Mouse (Mus musculus) erythroblast, embryonic 14.5 days (primary cell): ENCODE measurements around the gene 4931409K22Rik. TPM values are rescaled to one million over a fixed set of nuclear protein-coding genes. Genes with fewer than 3 reads are reported as not detected.

Experiments used
- H3K27me3 ChIP-seq: 2 replicates; pipeline ENCODE4 v1.6.1; 2012; ENCODE audit warnings: inconsistent platforms; ENCODE audit not compliant: control insufficient read depth
- H3K36me3 ChIP-seq: 2 replicates; pipeline ENCODE4 v1.6.1; 2012; ENCODE audit warnings: mild to moderate bottlenecking, inconsistent platforms; ENCODE audit not compliant: control insufficient read depth
- H3K4me1 ChIP-seq: 2 replicates; pipeline ENCODE4 v1.6.1; 2012; ENCODE audit warnings: inconsistent platforms; ENCODE audit not compliant: control insufficient read depth
- H3K4me3 ChIP-seq: replicated peaks from 2 replicates; pipeline ENCODE3; 2012; ENCODE audit warnings: moderate library complexity, mild to moderate bottlenecking, inconsistent platforms
- H3K9me3 ChIP-seq: 2 replicates; pipeline ENCODE4 v1.6.1; 2012; ENCODE audit warnings: low read length, inconsistent platforms, mixed read lengths; ENCODE audit not compliant: control insufficient read depth
- GATA1 ChIP-seq: IDR thresholded peaks from 2 replicates; pipeline ENCODE4 v1.6.1; 2012; ENCODE audit warnings: low read length, inconsistent platforms, mixed read lengths
- TAL1 ChIP-seq: IDR thresholded peaks from 3 replicates; pipeline ENCODE4 v1.6.1; 2012; ENCODE audit warnings: low read length, inconsistent platforms, mixed read lengths
- polyA plus RNA-seq: library from polyadenylated mRNA; stranded (reverse); fragments of >175 nt; gene quantifications from 2 replicates; pipeline ENCODE4 v1.2.3, GENCODE M21; 2012

Gene 4931409K22Rik
- polyA plus RNA-seq, 1 experiment: not detected

- Histone ChIP-seq H3K36me3 (peaks cover 19% of the 10 kb centered on the region), H3K9me3 (no peaks in the 10 kb centered on the region), H3K27me3 (peaks cover 69% of the 10 kb centered on the region), H3K4me3 (no peak overlapping the region), H3K4me1 (peaks cover 28% of the 10 kb centered on the region)
- no peak for TF ChIP-seq GATA1
- TF ChIP-seq TAL1: no peak
Measured at GRCm38 (mm10) chr5:24594346-24594745, 37.7 kb upstream of the 4931409K22Rik start.

GRCm38 (mm10) chr5:24593928-24594327, 37.3 kb upstream of the 4931409K22Rik start:
- Histone ChIP-seq H3K4me3 (no peak overlapping the region), H3K9me3 (no peaks in the 10 kb centered on the region), H3K4me1 (peaks cover 32% of the 10 kb centered on the region), H3K27me3 (peaks cover 65% of the 10 kb centered on the region), H3K36me3 (peaks cover 23% of the 10 kb centered on the region)
- no peak for TF ChIP-seq TAL1
- TF ChIP-seq GATA1: no peak

GRCm38 (mm10) chr5:24593230-24593629, 36.6 kb upstream of the 4931409K22Rik start:
- peaks cover 58% of the 10 kb centered on the region for H3K27me3 ChIP-seq
- no peak overlapping the region for H3K4me3 ChIP-seq
- peaks cover 34% of the 10 kb centered on the region for H3K4me1 ChIP-seq
- H3K9me3 ChIP-seq: no peaks in the 10 kb centered on the region
- TF ChIP-seq GATA1 (no peak), TAL1 (no peak)
- H3K36me3 ChIP-seq: peaks cover 30% of the 10 kb centered on the region

- H3K36me3 ChIP-seq: peaks cover 36% of the 10 kb centered on the region
- H3K27me3 ChIP-seq: peaks cover 51% of the 10 kb centered on the region
- peaks cover 40% of the 10 kb centered on the region for H3K4me1 ChIP-seq
- no peaks in the 10 kb centered on the region for H3K9me3 ChIP-seq
- H3K4me3 ChIP-seq: no peak overlapping the region
- TF ChIP-seq TAL1: no peak
- no peak for TF ChIP-seq GATA1
Measured at GRCm38 (mm10) chr5:24592471-24593160, 36.0 kb upstream of the 4931409K22Rik start.

GRCm38 (mm10) chr5:24591796-24592470, 35.3 kb upstream of the 4931409K22Rik start:
- H3K4me3 ChIP-seq: no peak overlapping the region
- H3K9me3 ChIP-seq: no peaks in the 10 kb centered on the region
- H3K27me3 ChIP-seq: peaks cover 47% of the 10 kb centered on the region
- H3K4me1 ChIP-seq: peaks cover 47% of the 10 kb centered on the region
- H3K36me3 ChIP-seq: peaks cover 36% of the 10 kb centered on the region
- TF ChIP-seq TAL1: no peak
- no peak for TF ChIP-seq GATA1

- Histone ChIP-seq H3K4me3 (peak overlapping the region; percentile 22), H3K27me3 (peaks cover 40% of the 10 kb centered on the region), H3K4me1 (peaks cover 48% of the 10 kb centered on the region), H3K36me3 (peaks cover 36% of the 10 kb centered on the region), H3K9me3 (no peaks in the 10 kb centered on the region)
- no peak for TF ChIP-seq TAL1
- TF ChIP-seq GATA1: no peak
Measured at GRCm38 (mm10) chr5:24591268-24591721, 34.7 kb upstream of the 4931409K22Rik start.

GRCm38 (mm10) chr5:24589511-24590500, 33.2 kb upstream of the 4931409K22Rik start:
- H3K4me3 ChIP-seq: no peak overlapping the region
- no peaks in the 10 kb centered on the region for H3K9me3 ChIP-seq
- peaks cover 54% of the 10 kb centered on the region for H3K4me1 ChIP-seq
- H3K36me3 ChIP-seq: peaks cover 35% of the 10 kb centered on the region
- TF ChIP-seq GATA1 (no peak), TAL1 (no peak)
- peaks cover 37% of the 10 kb centered on the region for H3K27me3 ChIP-seq

- TF ChIP-seq GATA1 (no peak), TAL1 (no peak)
- Histone ChIP-seq H3K9me3 (no peaks in the 10 kb centered on the region), H3K27me3 (peaks cover 18% of the 10 kb centered on the region), H3K36me3 (peaks cover 32% of the 10 kb centered on the region), H3K4me3 (peak overlapping the region; percentile 94), H3K4me1 (peaks cover 54% of the 10 kb centered on the region)
Measured at GRCm38 (mm10) chr5:24587200-24587577, 30.6 kb upstream of the 4931409K22Rik start.
